ENCODE assay signal across 10 mouse cellular contexts in genomic region chr3:116967967-116968366, GRCm38 (mm10). TPM values are rescaled to one million over a fixed set of nuclear protein-coding genes. Genes with fewer than 3 reads are reported as not detected.
DNase-seq lines count a peak whose midpoint lies in the region; ATAC-seq and TF ChIP-seq lines count a peak whose summit lies in the region.
"Had no signal": no experiment of that assay in that cellular context is flagged by ENCODE, and none has a peak within 500 bp of the region (broad histone marks: within the 10 kb centered on the region; RNA-seq: fewer than 3 reads in every experiment).

Gene 4930455H04Rik, plus strand, starts transcription at chr3:116968267.

- H3K27me3 ChIP-seq in heart, embryonic 13.5 days (replicated peaks), result no peaks in the 10 kb centered on the region
- H3K27me3 ChIP-seq in hindbrain, embryonic 11.5 days (ENCODE audit: control insufficient read depth, insufficient read depth, low read length), result no peaks in the 10 kb centered on the region
- no peaks in the 10 kb centered on the region for H3K27me3 ChIP-seq in midbrain, embryonic 10.5 days (ENCODE audit: low read depth, poor library complexity, severe bottlenecking)

- peak within 1 kb of the TSS; percentile 60 for H3K4me3 ChIP-seq in heart, embryonic 13.5 days
- peak within 1 kb of the TSS; percentile 36 to 60; a peak in 3 of 4 replicates for H3K4me3 ChIP-seq in ES-E14 (ENCODE audit: insufficient read depth in 1 of 2, low read depth in 1 of 2, low read length in 2 of 2, poor library complexity in 1 of 2, severe bottlenecking in 1 of 2)
- peak within 1 kb of the TSS; percentile 25 for H3K4me3 ChIP-seq in hindbrain, embryonic 11.5 days (ENCODE audit: low read depth, low read length)
- H3K4me3 ChIP-seq in midbrain, embryonic 10.5 days, result peak within 1 kb of the TSS; percentile 43

- H3K4me1 ChIP-seq in heart, embryonic 13.5 days, result peaks cover 14% of the 10 kb centered on the region; the same call in 1 of the 2 replicates
- no peaks in the 10 kb centered on the region for H3K4me1 ChIP-seq in ES-E14 (ENCODE audit: control insufficient read depth in 2 of 2, insufficient read depth in 2 of 2, low read length in 2 of 2, poor library complexity in 1 of 2)
- H3K4me1 ChIP-seq in hindbrain, embryonic 11.5 days (replicated peaks; ENCODE audit: control insufficient read depth, insufficient read depth, low read length), result peaks cover 4% of the 10 kb centered on the region; the same call in 1 of the 2 replicates
- peaks cover 18% of the 10 kb centered on the region for H3K4me1 ChIP-seq in midbrain, embryonic 10.5 days

- in situ Hi-C loops in ES-E14 (cut with MboI; ENCODE audit: low sequenced_read_pairs in 2 of 2, unreplicated experiment in 2 of 2), result no loop called here

- peak within 1 kb of the TSS; percentile 85 for H3K9ac ChIP-seq in heart, embryonic 13.5 days
- no peak within 1 kb of the TSS for H3K9ac ChIP-seq in ES-E14 (ENCODE audit: insufficient read depth, low read depth, low read length, poor library complexity, severe bottlenecking)
- H3K9ac ChIP-seq in hindbrain, embryonic 11.5 days (ENCODE audit: low read depth, low read length), result peak within 1 kb of the TSS; percentile 38; the same call in 1 of the 2 replicates

- 42% methylated on average over 4 of the region's 4 CpGs for WGBS in heart, embryonic 13.5 days
- 75% methylated on average over 4 of the region's 4 CpGs for WGBS in hindbrain, embryonic 11.5 days
- WGBS in midbrain, embryonic 10.5 days, result 79% methylated on average over 4 of the region's 4 CpGs

- H3K36me3 ChIP-seq in heart, embryonic 13.5 days, result no peaks in the 10 kb centered on the region
- no peaks in the 10 kb centered on the region for H3K36me3 ChIP-seq in ES-E14 (ENCODE audit: control insufficient read depth, insufficient read depth, low read length, poor library complexity, severe bottlenecking)
- H3K36me3 ChIP-seq in hindbrain, embryonic 11.5 days (ENCODE audit: control insufficient read depth, insufficient read depth, low read length), result no peaks in the 10 kb centered on the region
- H3K36me3 ChIP-seq in midbrain, embryonic 10.5 days, result no peaks in the 10 kb centered on the region

- no peak for DNase-seq in heart, adult 8-10 months (ENCODE audit: low spot score)
- no peak for DNase-seq in ES-E14 (ENCODE audit: low read depth, low spot score)
- no peak for DNase-seq in hindbrain, embryonic 11.5 days (ENCODE audit: low spot score)
- DNase-seq in midbrain, embryonic 10.5 days (ENCODE audit: low spot score), result no peak
- no peak for DNase-seq in B cell, adult 2 months
- no peak for DNase-seq in natural killer cell, adult 2 months (ENCODE audit: low spot score in 2 of 2)
- no peak for DNase-seq in frontal cortex, postnatal 36 days (ENCODE audit: low spot score in 2 of 2)

- no peaks in the 10 kb centered on the region for H3K9me3 ChIP-seq in heart, embryonic 13.5 days
- no peaks in the 10 kb centered on the region for H3K9me3 ChIP-seq in ES-E14 (ENCODE audit: control insufficient read depth, insufficient read depth, low read depth, low read length)
- H3K9me3 ChIP-seq in hindbrain, embryonic 11.5 days (ENCODE audit: control insufficient read depth, low read length), result no peaks in the 10 kb centered on the region
- H3K9me3 ChIP-seq in midbrain, embryonic 10.5 days (replicated peaks), result no peaks in the 10 kb centered on the region

- peak within 1 kb of the TSS; percentile 76 for H3K4me2 ChIP-seq in heart, embryonic 13.5 days
- H3K4me2 ChIP-seq in hindbrain, embryonic 11.5 days (replicated peaks; ENCODE audit: low read depth, low read length), result peak within 1 kb of the TSS; percentile 41

- ATAC-seq in heart, embryonic 13.5 days (ENCODE audit: extremely low read depth, insufficient number of reproducible peaks, low FRiP score, low TSS enrichment), result no peak
- ATAC-seq in hindbrain, embryonic 11.5 days (ENCODE audit: low FRiP score), result no peak; the same call in 1 of the 2 replicates
- ATAC-seq: CD4-positive, CD25-positive, alpha-beta regulatory T cell, adult 4 months had no signal

- H3K27ac ChIP-seq in heart, embryonic 13.5 days (replicated peaks), result peak within 1 kb of the TSS; percentile 84
- no peak within 1 kb of the TSS for H3K27ac ChIP-seq in ES-E14 (ENCODE audit: insufficient read depth, low read depth, low read length, poor library complexity, severe bottlenecking)
- H3K27ac ChIP-seq in hindbrain, embryonic 11.5 days (ENCODE audit: low read depth, low read length), result no peak within 1 kb of the TSS
- H3K27ac ChIP-seq in midbrain, embryonic 10.5 days (replicated peaks), result peak within 1 kb of the TSS; percentile 56

TF ChIP-seq in ES-E14, 5 proteins besides CTCF, POLR2A, EP300 and RAD21:
- TF ChIP-seq CHD2 (IDR thresholded peaks at IDR 0.05; ENCODE audit: low read depth, low read length), result no peak
- no peak for TF ChIP-seq ZNF384 (IDR thresholded peaks at IDR 0.05; ENCODE audit: low read depth, low read length)
- TF ChIP-seq MAFK (IDR thresholded peaks at IDR 0.05; ENCODE audit: insufficient read depth, low read depth, low read length), result no peak
- TF ChIP-seq HCFC1 (IDR thresholded peaks at IDR 0.05; ENCODE audit: borderline replicate concordance, insufficient read depth, low read length), result no peak
- no peak for TF ChIP-seq ZC3H11A (IDR thresholded peaks at IDR 0.05; ENCODE audit: borderline replicate concordance, low read depth, low read length)

RNA-seq across cellular contexts. Expression of gene 4930455H04Rik, which starts in this region (rescaled TPM):
- polyA plus RNA-seq in heart, embryonic 13.5 days (2015; fragmentation: Nextera tagmentation; extraction: Ambion mirVana), result not detected in 2 replicates
- total RNA-seq in heart, adult 8-10 months (2022), result not detected
- total RNA-seq in ES-E14 (2012; rRNA removed), result not detected in 2 replicates
- not detected in 2 replicates for polyA plus RNA-seq in hindbrain, embryonic 11.5 days (2014; fragmentation: Nextera tagmentation; extraction: Ambion mirVana)
- not detected in 2 replicates for polyA plus RNA-seq in midbrain, embryonic 10.5 days (2016; fragmentation: Nextera tagmentation; extraction: Ambion mirVana)
- total RNA-seq: hematopoietic stem cell, adult 5-6 weeks had no signal
- polyA plus RNA-seq: CD4-positive, CD25-positive, alpha-beta regulatory T cell, adult 4 months had no signal

Comparison
In these comparisons a context has a peak if more than half of its experiments do, and no peak if none do; other contexts are left out.
1. H3K27ac ChIP-seq: peak in heart, embryonic 13.5 days (single experiment) and midbrain, embryonic 10.5 days (single experiment); none in ES-E14 (single experiment) and hindbrain, embryonic 11.5 days (single experiment).
2. Peak in every context shown above with its lines, with median percentiles within 50 percentile points of each other: H3K4me3 ChIP-seq.